Mouse (Mus musculus): ENCODE results near the gene Spink2. TPM values are rescaled to one million over a fixed set of nuclear protein-coding genes. Genes with fewer than 3 reads are reported as not detected.
"Not testable (repeated sequence)": the region's sequence is repeated elsewhere in the genome, so short reads cannot be mapped to it uniquely, and the experiment has no call there.

Gene Spink2
- under 1 TPM in 1 of 2 experiments, not detected in 1; 0.85 TPM for total RNA-seq (2021)
- long read RNA-seq, experiment 1, partial matches to known transcripts = 0 of 1 reads
- long read RNA-seq, experiment 1, other reads (novel, unspliced or antisense) = 0 of 1 reads
- long read RNA-seq, experiment 2 = 0 reads

- DNase-seq = peak; percentile 62
These were observed at the start of gene Spink2 for GRCm38 (mm10) chr5:77211236-77211635. Spink2 (minus strand) TSS chr5:77211471.

GRCm38 (mm10) chr5:77260141-77260540, 48.9 kb upstream of the Spink2 start:
- no peak for DNase-seq

GRCm38 (mm10) chr5:77259315-77259714, 48.0 kb upstream of the Spink2 start:
- DNase-seq = no peak

GRCm38 (mm10) chr5:77257603-77258002, 46.3 kb upstream of the Spink2 start:
- DNase-seq = no peak

- no peak for DNase-seq
These were observed 43.1 kb upstream of the Spink2 start for GRCm38 (mm10) chr5:77254402-77254801.

GRCm38 (mm10) chr5:77253154-77253553, 41.9 kb upstream of the Spink2 start:
- DNase-seq = no peak

DNA sequence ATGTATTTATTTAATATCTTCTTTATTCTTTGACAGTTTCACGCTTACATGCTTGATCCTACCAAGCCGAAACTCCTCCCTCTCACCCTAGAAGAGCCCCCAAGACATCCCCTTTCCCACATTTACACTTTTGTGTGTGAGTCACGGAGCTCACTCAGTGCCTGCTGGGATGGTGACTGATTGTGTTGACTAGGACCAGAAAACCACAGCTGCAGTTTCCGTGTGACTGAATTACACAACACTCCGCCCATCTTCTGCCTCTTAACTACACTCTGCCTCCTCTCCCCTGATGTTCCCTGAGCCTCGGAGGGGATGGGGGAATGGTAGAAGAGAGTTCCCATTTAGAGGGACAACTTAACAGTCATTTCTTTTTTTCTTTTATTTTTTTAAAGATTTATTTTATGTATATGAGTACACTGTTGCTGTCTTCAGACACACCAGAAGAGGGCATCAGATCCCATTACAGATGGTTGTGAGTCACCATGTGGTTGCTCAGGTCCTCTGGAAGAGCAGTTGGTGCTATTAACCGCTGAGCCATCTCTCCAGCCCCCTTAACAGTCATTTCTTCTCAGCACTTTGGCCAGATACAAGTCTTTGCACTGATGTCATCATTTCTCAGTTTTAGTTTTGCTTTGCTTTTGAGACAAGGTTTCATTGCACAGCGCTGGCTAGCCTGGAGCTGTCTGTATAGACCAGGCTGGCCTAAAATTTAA, 41.0 kb upstream of the Spink2 start:
- no peak for DNase-seq

DNA sequence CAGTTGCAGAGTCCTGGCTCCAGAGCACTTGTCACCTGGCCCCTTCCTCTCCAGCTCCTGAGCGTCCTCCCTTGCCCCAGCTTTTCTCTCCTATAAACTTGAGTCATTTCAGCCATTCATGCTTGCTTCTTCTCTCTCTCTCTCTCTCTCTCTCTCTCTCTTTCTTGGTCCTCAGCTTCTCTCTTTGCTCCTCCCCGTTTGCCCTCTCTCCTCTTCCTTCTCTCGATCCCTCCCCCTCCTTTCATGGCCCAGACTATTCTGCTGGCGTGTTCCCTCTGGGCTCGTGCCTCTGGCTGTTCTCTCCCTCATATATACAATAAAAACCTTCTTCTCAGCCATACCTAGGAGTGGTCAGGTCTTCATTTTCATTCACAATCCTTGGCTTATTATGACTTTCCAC, 40.4 kb upstream of the Spink2 start:
- DNase-seq = no peak

DNA sequence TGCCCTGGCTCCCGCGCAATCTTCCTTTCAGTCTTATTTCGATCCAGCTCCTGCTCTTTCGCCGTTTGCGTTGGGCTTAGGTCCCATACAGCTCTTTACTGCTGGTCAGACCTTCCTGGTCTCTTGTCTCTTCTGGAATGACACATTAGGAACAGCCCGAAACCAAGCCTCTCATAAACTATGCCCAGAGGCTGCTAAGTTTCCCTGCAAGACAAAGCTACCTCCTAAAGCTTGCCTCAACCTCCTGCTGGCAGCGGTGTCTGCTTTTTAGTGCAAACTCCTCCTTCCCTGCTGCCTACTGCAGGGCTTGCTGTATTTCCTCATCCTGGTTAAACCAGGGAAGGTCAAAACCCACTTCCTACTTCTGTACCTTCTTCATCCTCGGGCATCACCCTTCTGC, 38.8 kb upstream of the Spink2 start:
- DNase-seq = no peak

DNA sequence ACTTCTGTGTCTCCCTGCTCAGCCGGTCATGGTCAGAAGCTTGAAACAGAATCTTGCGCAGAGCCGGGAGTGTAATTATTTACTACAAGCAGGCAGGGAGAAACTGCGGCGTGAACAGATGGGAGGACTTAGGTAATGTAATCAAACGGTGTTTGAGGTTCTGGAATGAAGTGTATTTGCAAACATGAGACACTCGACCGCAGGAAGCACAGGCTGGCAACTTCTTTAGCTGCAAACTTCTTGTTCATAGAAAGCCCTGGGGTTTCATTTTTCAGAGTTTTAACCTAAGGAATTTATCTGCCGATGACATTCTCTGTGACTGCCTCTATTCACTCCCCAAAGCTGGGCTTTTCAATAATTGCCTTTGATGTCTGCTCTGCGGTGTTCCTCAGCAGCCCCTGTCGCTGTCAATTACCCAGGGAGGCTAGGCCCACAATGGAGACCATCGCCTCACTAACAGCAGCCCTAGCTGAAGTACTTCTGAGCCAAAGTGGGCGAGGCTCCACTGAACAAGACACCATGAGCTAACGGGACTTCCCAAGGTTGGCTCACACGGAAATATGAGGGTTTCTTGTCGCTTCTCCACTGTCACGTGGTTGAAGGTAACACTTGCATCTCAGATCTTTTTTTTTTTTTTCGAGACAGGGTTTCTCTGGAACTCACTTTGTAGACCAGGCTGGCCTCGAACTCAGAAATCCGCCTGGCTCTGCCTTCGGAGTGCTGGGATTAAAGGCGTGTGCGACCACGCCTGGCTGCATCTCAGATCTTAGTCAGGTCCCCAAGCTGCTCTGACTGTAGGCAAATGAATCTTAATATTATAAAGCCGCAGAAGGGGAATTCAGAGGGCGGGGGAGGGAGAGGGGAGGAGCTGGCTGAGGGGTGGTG, 34.8 kb upstream of the Spink2 start:
- peak; percentile 24 for DNase-seq

- no peak for DNase-seq
These were observed 34.2 kb upstream of the Spink2 start for GRCm38 (mm10) chr5:77245463-77245786.

DNA sequence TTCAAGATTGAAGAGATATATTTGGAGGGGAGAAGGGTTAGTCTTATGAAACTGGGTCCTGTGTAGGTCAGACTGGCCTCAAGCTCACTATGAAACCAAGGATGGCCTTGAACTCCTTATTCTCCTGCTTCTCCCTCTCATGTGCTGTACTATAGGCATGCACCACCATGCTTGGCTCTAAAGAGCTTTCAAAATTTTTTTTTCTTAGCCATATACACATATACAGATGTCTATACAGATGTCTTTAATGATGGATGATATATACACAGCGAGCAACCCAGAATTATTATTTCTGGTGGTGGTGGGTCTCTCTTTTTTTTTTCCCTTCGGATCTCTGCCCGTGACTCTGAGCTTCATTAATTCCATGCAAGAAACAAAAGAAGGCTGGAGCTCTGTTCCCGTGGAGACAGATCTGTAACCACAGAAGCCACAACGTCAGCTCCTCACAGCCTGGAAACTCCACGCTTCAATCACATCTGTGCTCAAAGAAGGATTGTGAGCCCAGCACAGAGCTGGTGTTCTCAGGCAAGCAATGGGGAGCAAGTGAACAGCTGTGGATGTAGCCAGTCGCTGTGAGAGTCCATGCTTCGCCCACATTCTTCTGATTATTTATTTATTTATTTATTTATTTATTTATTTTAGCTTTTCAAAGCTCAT, 33.2 kb upstream of the Spink2 start:
- no peak for DNase-seq

GRCm38 (mm10) chr5:77237104-77237503, 25.8 kb upstream of the Spink2 start:
- no peak for DNase-seq

DNA sequence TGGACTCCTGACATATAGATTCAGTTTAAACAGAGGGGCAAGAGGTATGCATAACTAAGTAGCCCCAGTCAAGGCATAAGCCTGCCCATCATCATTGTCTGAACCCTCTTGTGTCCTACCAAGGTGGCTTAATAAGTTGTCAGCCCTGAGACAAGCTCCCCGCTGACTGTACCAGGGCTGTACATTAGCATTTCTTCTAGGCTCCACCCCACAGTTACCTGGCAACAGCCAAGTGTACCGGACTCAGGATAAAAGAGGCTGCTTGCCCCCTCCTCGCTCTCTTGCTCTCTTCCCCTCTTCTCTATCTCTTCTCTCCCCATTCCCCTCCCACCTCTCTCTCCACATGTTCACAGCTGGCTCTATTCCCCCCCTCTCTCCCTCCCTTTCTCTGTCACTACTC, 23.6 kb upstream of the Spink2 start:
- no peak for DNase-seq

GRCm38 (mm10) chr5:77231863-77232262, 20.6 kb upstream of the Spink2 start:
- DNase-seq = not testable (repeated sequence)

DNA sequence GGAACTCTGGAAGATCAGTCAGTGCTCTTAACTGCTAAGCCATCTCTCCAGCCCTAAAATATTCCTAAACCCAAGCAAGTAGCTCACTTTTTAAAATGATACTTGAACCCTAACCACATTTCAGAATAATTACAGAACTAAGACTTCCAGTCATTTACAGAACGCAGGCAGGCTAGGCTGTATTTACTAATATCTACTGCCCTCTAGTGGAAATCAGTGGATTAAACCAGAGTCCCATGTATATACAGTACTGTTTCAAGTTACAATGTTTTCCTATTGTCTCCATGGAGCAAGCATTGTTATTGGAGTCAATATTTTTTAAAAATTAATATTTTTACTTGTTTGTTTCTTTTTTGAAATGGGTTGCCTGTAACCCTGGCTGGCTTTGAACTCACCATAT, 17.7 kb upstream of the Spink2 start:
- DNase-seq = no peak

GRCm38 (mm10) chr5:77223043-77223975, 12.0 kb upstream of the Spink2 start:
- DNase-seq = peak; percentile 25

GRCm38 (mm10) chr5:77217724-77218123, 6.5 kb upstream of the Spink2 start:
- no peak for DNase-seq

DNA sequence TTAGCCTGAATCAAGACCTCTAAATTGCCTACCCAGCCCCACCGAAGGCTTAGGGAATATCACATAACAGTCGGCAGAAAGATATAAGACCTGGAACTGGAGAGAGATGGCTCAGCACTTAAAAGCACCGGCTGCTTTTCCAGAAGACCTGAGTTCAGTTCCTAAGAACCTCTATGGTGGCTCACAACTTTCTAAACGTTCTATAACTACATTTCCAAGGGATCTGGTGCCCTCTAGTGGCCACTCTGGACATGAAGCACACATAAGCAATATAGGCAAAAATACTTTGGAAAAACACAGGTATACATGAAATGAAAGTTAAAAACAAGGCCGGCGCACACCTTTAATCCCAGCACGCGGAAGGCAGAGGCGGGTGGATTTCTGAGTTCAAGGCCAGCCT, 5.9 kb upstream of the Spink2 start:
- DNase-seq = peak; percentile 80

DNA sequence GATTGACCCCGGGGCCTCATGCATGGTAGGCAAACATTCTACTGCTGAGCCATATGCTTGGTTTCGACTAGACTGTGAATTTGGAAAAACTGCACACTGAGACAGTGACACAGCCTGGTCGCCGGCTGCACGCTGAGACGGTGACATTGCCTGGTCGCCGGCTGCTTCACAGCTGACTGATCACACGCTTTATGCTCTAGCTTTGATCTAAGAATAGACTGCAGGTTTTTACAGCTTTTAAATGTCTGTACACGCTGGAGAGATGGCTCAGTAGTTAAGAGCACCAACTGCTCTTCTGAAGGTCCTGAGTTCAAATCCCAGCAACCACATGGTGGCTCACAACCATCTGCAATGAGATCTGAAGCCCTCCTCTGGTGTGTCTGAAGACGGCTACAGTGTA, 5.1 kb downstream of the Spink2 start:
- no peak for DNase-seq

GRCm38 (mm10) chr5:77202238-77202637, 9.0 kb downstream of the Spink2 start:
- no peak for DNase-seq

DNA sequence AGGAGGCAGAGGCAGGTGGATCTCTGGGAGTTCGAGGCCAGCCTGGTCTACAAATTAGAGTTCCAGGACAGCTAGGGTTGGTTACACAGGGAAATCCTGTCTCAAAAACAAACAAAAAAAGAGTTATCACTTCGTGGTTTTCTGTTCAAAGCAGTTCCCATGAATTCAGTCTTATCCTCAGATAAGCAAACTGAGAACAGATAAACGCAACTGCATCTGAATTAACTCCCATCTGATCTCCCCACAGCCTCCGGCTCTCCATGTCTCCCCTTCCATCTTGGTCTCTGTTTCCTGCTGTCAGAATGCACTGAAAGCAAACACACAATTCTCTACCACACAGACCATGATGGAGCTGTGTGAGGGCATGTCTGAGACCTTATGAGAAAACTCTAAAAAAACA, 10.6 kb downstream of the Spink2 start:
- no peak for DNase-seq

Measured in adrenal gland, postnatal 10 days (tissue).